Mouse (Mus musculus): ENCODE data around the gene Krtap13-1. TPM values are rescaled to one million over a fixed set of nuclear protein-coding genes. Genes with fewer than 3 reads are reported as not detected.
"Not testable (repeated sequence)": the region's sequence is repeated elsewhere in the genome, so short reads cannot be mapped to it uniquely, and the experiment has no call there.

Gene Krtap13-1
- polyA plus RNA-seq, 1 experiment from 2014 or later, result not detected

GRCm38 (mm10) chr16:88716549-88716948 lies 12.1 kb upstream of the Krtap13-1 start:
- Histone ChIP-seq H3K4me2 (replicated peaks; ENCODE audit: low read depth, low read length) (no peak overlapping the region), H3K27ac (ENCODE audit: low read length) (no peak overlapping the region), H3K9ac (replicated peaks; ENCODE audit: low read depth, low read length) (no peak overlapping the region), H3K4me1 (ENCODE audit: control insufficient read depth, insufficient read depth, low read length) (no peaks in the 10 kb centered on the region), H3K36me3 (ENCODE audit: control insufficient read depth, insufficient read depth, low read length) (no peaks in the 10 kb centered on the region), H3K9me3 (ENCODE audit: control insufficient read depth, low read depth, low read length) (no peaks in the 10 kb centered on the region), H3K27me3 (ENCODE audit: control insufficient read depth, insufficient read depth, low read length) (no peaks in the 10 kb centered on the region), H3K4me3 (ENCODE audit: low read depth, low read length) (no peak overlapping the region)
- no peak for ATAC-seq (ENCODE audit: insufficient number of reproducible peaks, insufficient read depth, low FRiP score, low read depth)

- Histone ChIP-seq H3K36me3 (ENCODE audit: control insufficient read depth, insufficient read depth, low read length) (no peaks in the 10 kb centered on the region), H3K4me1 (ENCODE audit: control insufficient read depth, insufficient read depth, low read length) (no peaks in the 10 kb centered on the region), H3K27ac (ENCODE audit: low read length) (no peak overlapping the region), H3K9ac (replicated peaks; ENCODE audit: low read depth, low read length) (no peak overlapping the region), H3K27me3 (ENCODE audit: control insufficient read depth, insufficient read depth, low read length) (no peaks in the 10 kb centered on the region), H3K4me2 (replicated peaks; ENCODE audit: low read depth, low read length) (no peak overlapping the region), H3K9me3 (ENCODE audit: control insufficient read depth, low read depth, low read length) (no peaks in the 10 kb centered on the region), H3K4me3 (ENCODE audit: low read depth, low read length) (no peak overlapping the region)
- no peak for ATAC-seq (ENCODE audit: insufficient number of reproducible peaks, insufficient read depth, low FRiP score, low read depth)
- 28% methylated on average over 1 of the region's 1 CpGs for WGBS
Observed at GRCm38 (mm10) chr16:88720031-88720430, 8.6 kb upstream of the Krtap13-1 start.

- Histone ChIP-seq H3K27me3 (ENCODE audit: control insufficient read depth, insufficient read depth, low read length) (no peaks in the 10 kb centered on the region), H3K27ac (ENCODE audit: low read length) (no peak overlapping the region), H3K4me2 (replicated peaks; ENCODE audit: low read depth, low read length) (no peak overlapping the region), H3K36me3 (ENCODE audit: control insufficient read depth, insufficient read depth, low read length) (no peaks in the 10 kb centered on the region), H3K9me3 (ENCODE audit: control insufficient read depth, low read depth, low read length) (no peaks in the 10 kb centered on the region), H3K4me3 (ENCODE audit: low read depth, low read length) (no peak overlapping the region), H3K9ac (replicated peaks; ENCODE audit: low read depth, low read length) (no peak overlapping the region), H3K4me1 (ENCODE audit: control insufficient read depth, insufficient read depth, low read length) (no peaks in the 10 kb centered on the region)
- ATAC-seq (ENCODE audit: insufficient number of reproducible peaks, insufficient read depth, low FRiP score, low read depth), result no peak
- 49% methylated on average over 2 of the region's 2 CpGs for whole genome bisulfite sequencing
Observed at GRCm38 (mm10) chr16:88735391-88735790, 6.7 kb downstream of the Krtap13-1 start.

- H3K4me3 ChIP-seq (ENCODE audit: low read depth, low read length), result no peak overlapping the region
- H3K27me3 ChIP-seq (ENCODE audit: control insufficient read depth, insufficient read depth, low read length), result no peaks in the 10 kb centered on the region
- WGBS, result 81% methylated on average over 4 of the region's 4 CpGs
- H3K4me1 ChIP-seq (ENCODE audit: control insufficient read depth, insufficient read depth, low read length), result no peaks in the 10 kb centered on the region
- no peaks in the 10 kb centered on the region for H3K36me3 ChIP-seq (ENCODE audit: control insufficient read depth, insufficient read depth, low read length)
- H3K9me3 ChIP-seq (ENCODE audit: control insufficient read depth, low read depth, low read length), result no peaks in the 10 kb centered on the region
- H3K4me2 ChIP-seq (replicated peaks; ENCODE audit: low read depth, low read length), result no peak overlapping the region
- ATAC-seq (ENCODE audit: insufficient number of reproducible peaks, insufficient read depth, low FRiP score, low read depth), result no peak
- no peak overlapping the region for H3K9ac ChIP-seq (replicated peaks; ENCODE audit: low read depth, low read length)
- no peak overlapping the region for H3K27ac ChIP-seq (ENCODE audit: low read length)
Observed at GRCm38 (mm10) chr16:88744750-88745340, 16.2 kb downstream of the Krtap13-1 start.

GRCm38 (mm10) chr16:88747943-88748342 lies 19.3 kb downstream of the Krtap13-1 start:
- Histone ChIP-seq H3K4me2 (replicated peaks; ENCODE audit: low read depth, low read length) (no peak overlapping the region), H3K27ac (ENCODE audit: low read length) (no peak overlapping the region), H3K36me3 (ENCODE audit: control insufficient read depth, insufficient read depth, low read length) (no peaks in the 10 kb centered on the region), H3K4me3 (ENCODE audit: low read depth, low read length) (no peak overlapping the region), H3K9me3 (ENCODE audit: control insufficient read depth, low read depth, low read length) (no peaks in the 10 kb centered on the region), H3K27me3 (ENCODE audit: control insufficient read depth, insufficient read depth, low read length) (no peaks in the 10 kb centered on the region), H3K4me1 (ENCODE audit: control insufficient read depth, insufficient read depth, low read length) (no peaks in the 10 kb centered on the region), H3K9ac (replicated peaks; ENCODE audit: low read depth, low read length) (no peak overlapping the region)
- 78% methylated on average over 4 of the region's 4 CpGs for WGBS
- no peak for ATAC-seq (ENCODE audit: insufficient number of reproducible peaks, insufficient read depth, low FRiP score, low read depth)

GRCm38 (mm10) chr16:88751535-88751934 lies 22.9 kb downstream of the Krtap13-1 start, which contains the start of gene Krtap13:
Krtap13 (minus strand) TSS chr16:88751635.
- ATAC-seq (ENCODE audit: insufficient number of reproducible peaks, insufficient read depth, low FRiP score, low read depth); H3K9me3 ChIP-seq (ENCODE audit: control insufficient read depth, low read depth, low read length); H3K27me3 ChIP-seq (ENCODE audit: control insufficient read depth, insufficient read depth, low read length); H3K36me3 ChIP-seq (ENCODE audit: control insufficient read depth, insufficient read depth, low read length); H3K27ac ChIP-seq (ENCODE audit: low read length); H3K4me3 ChIP-seq (ENCODE audit: low read depth, low read length); H3K4me1 ChIP-seq (ENCODE audit: control insufficient read depth, insufficient read depth, low read length); H3K9ac ChIP-seq (replicated peaks; ENCODE audit: low read depth, low read length); H3K4me2 ChIP-seq (replicated peaks; ENCODE audit: low read depth, low read length): not testable (repeated sequence)
- 80% methylated on average over 3 of the region's 3 CpGs for WGBS

- H3K4me1 ChIP-seq (ENCODE audit: control insufficient read depth, insufficient read depth, low read length); H3K4me2 ChIP-seq (replicated peaks; ENCODE audit: low read depth, low read length); H3K9me3 ChIP-seq (ENCODE audit: control insufficient read depth, low read depth, low read length); H3K4me3 ChIP-seq (ENCODE audit: low read depth, low read length); H3K27ac ChIP-seq (ENCODE audit: low read length); H3K9ac ChIP-seq (replicated peaks; ENCODE audit: low read depth, low read length); ATAC-seq (ENCODE audit: insufficient number of reproducible peaks, insufficient read depth, low FRiP score, low read depth); H3K36me3 ChIP-seq (ENCODE audit: control insufficient read depth, insufficient read depth, low read length); H3K27me3 ChIP-seq (ENCODE audit: control insufficient read depth, insufficient read depth, low read length): not testable (repeated sequence)
- WGBS, result 93% methylated on average over 3 of the region's 3 CpGs
Observed at GRCm38 (mm10) chr16:88758547-88758946, 29.9 kb downstream of the Krtap13-1 start, which contains the start of gene 2310034C09Rik. 2310034C09Rik (plus strand) TSS chr16:88758847.

GRCm38 (mm10) chr16:88774106-88774505 lies 45.4 kb downstream of the Krtap13-1 start, which contains the start of gene 2310057N15Rik:
2310057N15Rik (minus strand) TSS chr16:88774206.
- WGBS, result 86% methylated on average over 2 of the region's 2 CpGs
- Histone ChIP-seq H3K27me3 (ENCODE audit: control insufficient read depth, insufficient read depth, low read length) (no peaks in the 10 kb centered on the region), H3K27ac (ENCODE audit: low read length) (no peak within 1 kb of the TSS), H3K9ac (replicated peaks; ENCODE audit: low read depth, low read length) (no peak within 1 kb of the TSS), H3K4me2 (replicated peaks; ENCODE audit: low read depth, low read length) (no peak within 1 kb of the TSS), H3K4me3 (ENCODE audit: low read depth, low read length) (no peak within 1 kb of the TSS), H3K9me3 (ENCODE audit: control insufficient read depth, low read depth, low read length) (no peaks in the 10 kb centered on the region), H3K36me3 (ENCODE audit: control insufficient read depth, insufficient read depth, low read length) (no peaks in the 10 kb centered on the region), H3K4me1 (ENCODE audit: control insufficient read depth, insufficient read depth, low read length) (no peaks in the 10 kb centered on the region)
- ATAC-seq (ENCODE audit: insufficient number of reproducible peaks, insufficient read depth, low FRiP score, low read depth), result no peak

GRCm38 (mm10) chr16:88777596-88777995 lies 48.9 kb downstream of the Krtap13-1 start, which contains the start of gene Gm5965:
Gm5965 (plus strand) TSS chr16:88777896.
- no peaks in the 10 kb centered on the region for H3K36me3 ChIP-seq (ENCODE audit: control insufficient read depth, insufficient read depth, low read length)
- WGBS, result 87% methylated on average over 5 of the region's 6 CpGs
- ATAC-seq (ENCODE audit: insufficient number of reproducible peaks, insufficient read depth, low FRiP score, low read depth), result no peak
- H3K27me3 ChIP-seq (ENCODE audit: control insufficient read depth, insufficient read depth, low read length), result no peaks in the 10 kb centered on the region
- H3K9ac ChIP-seq (replicated peaks; ENCODE audit: low read depth, low read length), result no peak within 1 kb of the TSS
- H3K27ac ChIP-seq (ENCODE audit: low read length), result no peak within 1 kb of the TSS
- H3K4me1 ChIP-seq (ENCODE audit: control insufficient read depth, insufficient read depth, low read length), result no peaks in the 10 kb centered on the region
- no peaks in the 10 kb centered on the region for H3K9me3 ChIP-seq (ENCODE audit: control insufficient read depth, low read depth, low read length)
- H3K4me3 ChIP-seq (ENCODE audit: low read depth, low read length), result no peak within 1 kb of the TSS
- no peak within 1 kb of the TSS for H3K4me2 ChIP-seq (replicated peaks; ENCODE audit: low read depth, low read length)
